Mouse (Mus musculus) limb, embryonic 15.5 days (tissue): ENCODE data around the gene Prss21. TPM values are rescaled to one million over a fixed set of nuclear protein-coding genes. Genes with fewer than 3 reads are reported as not detected.
A peak's percentile ranks its signal among the peaks of the same experiment; 100 is the strongest.

Experiments used
- ATAC-seq: fragments of 200-750 bp; cut with Nextera tagmentation; 2 replicates; pipeline ENCODE4 v1.8.0; 2017; ENCODE audit warnings: low read depth, moderate TSS enrichment; ENCODE audit not compliant: insufficient number of reproducible peaks, low FRiP score, low TSS enrichment
- H3K27ac ChIP-seq: fragments of 300-500 bp; sonication (generic); 2 replicates; pipeline ENCODE4 v1.5.1; 2015; ENCODE audit warnings: moderate library complexity, mild to moderate bottlenecking, inconsistent platforms
- H3K27me3 ChIP-seq: fragments of 300-500 bp; sonication (generic); 2 replicates; pipeline ENCODE4 v1.6.1; 2015; ENCODE audit warnings: inconsistent platforms
- H3K36me3 ChIP-seq: fragments of 300-500 bp; sonication (generic); 2 replicates; pipeline ENCODE4 v1.6.1; 2015; ENCODE audit warnings: inconsistent platforms
- H3K4me1 ChIP-seq: fragments of 300-500 bp; sonication (generic); 2 replicates; pipeline ENCODE4 v1.6.1; 2015; ENCODE audit warnings: inconsistent platforms
- H3K4me2 ChIP-seq: fragments of 300-500 bp; sonication (generic); 2 replicates; pipeline ENCODE4 v1.6.1; 2015; ENCODE audit warnings: mild to moderate bottlenecking, inconsistent platforms
- H3K4me3 ChIP-seq: fragments of 300-500 bp; sonication (generic); 2 replicates; pipeline ENCODE4 v1.5.1; 2015; ENCODE audit warnings: mild to moderate bottlenecking, inconsistent platforms
- H3K9ac ChIP-seq: fragments of 300-500 bp; sonication (generic); 2 replicates; pipeline ENCODE4 v1.6.1; 2015; ENCODE audit warnings: inconsistent platforms
- H3K9me3 ChIP-seq: fragments of 300-500 bp; sonication (generic); 2 replicates; pipeline ENCODE4 v1.6.1; 2016; ENCODE audit warnings: inconsistent platforms
- WGBS: fragments of 180-500 bp; shearing (Covaris S2); methylation state at CpG from one replicate; pipeline ENCODE4 v1.1.7; 2015; 5-methylcytosine and 5-hydroxymethylcytosine counted together
- polyA plus RNA-seq: library from polyadenylated mRNA; unstranded; fragments of >200 nt; fragmentation: Nextera tagmentation; extraction: Ambion mirVana; gene quantifications from 2 replicates; pipeline ENCODE4 v1.2.1, GENCODE M21; 2015

Prss21 gene
- polyA plus RNA-seq = not detected in 2 replicates

- Histone ChIP-seq H3K9ac (no peak within 1 kb of the TSS), H3K27ac (no peak within 1 kb of the TSS), H3K27me3 (no peaks in the 10 kb centered on the region), H3K4me3 (no peak within 1 kb of the TSS), H3K9me3 (no peaks in the 10 kb centered on the region), H3K4me2 (no peak within 1 kb of the TSS), H3K36me3 (no peaks in the 10 kb centered on the region), H3K4me1 (no peaks in the 10 kb centered on the region)
- WGBS = 87% methylated on average over 15 of the region's 15 CpGs
- no peak for ATAC-seq
Measured at GRCm38 (mm10) chr17:23867756-23868155, at the start of gene Prss21. Gene Prss21, plus strand, starts transcription at chr17:23868056.

- no peak overlapping the region for H3K27ac ChIP-seq
- H3K9me3 ChIP-seq = peaks cover 13% of the 10 kb centered on the region
- no peaks in the 10 kb centered on the region for H3K27me3 ChIP-seq
- no peak overlapping the region for H3K4me2 ChIP-seq
- no peak for ATAC-seq
- 0 out of 2 replicates have a peak, but pooled peaks cover 2% of the 10 kb centered on the region for H3K4me1 ChIP-seq
- H3K4me3 ChIP-seq = no peak overlapping the region
- no peak overlapping the region for H3K9ac ChIP-seq
- peaks cover 98% of the 10 kb centered on the region for H3K36me3 ChIP-seq
- WGBS = 98% methylated on average over 8 of the region's 8 CpGs
Measured at GRCm38 (mm10) chr17:23818579-23818978, 49.3 kb upstream of the Prss21 start.

- Histone ChIP-seq H3K27me3 (no peaks in the 10 kb centered on the region), H3K27ac (no peak overlapping the region), H3K4me2 (no peak overlapping the region), H3K9me3 (peaks cover 13% of the 10 kb centered on the region), H3K4me1 (0 out of 2 replicates have a peak, but pooled peaks cover 2% of the 10 kb centered on the region), H3K9ac (no peak overlapping the region), H3K36me3 (peaks cover 98% of the 10 kb centered on the region), H3K4me3 (no peak overlapping the region)
- 98% methylated on average over 25 of the region's 25 CpGs for WGBS
- ATAC-seq = no peak
Measured at GRCm38 (mm10) chr17:23819235-23819634, 48.6 kb upstream of the Prss21 start.

- peaks cover 8% of the 10 kb centered on the region; the same call in 1 of the 2 replicates for H3K4me1 ChIP-seq
- WGBS = 95% methylated on average over 5 of the region's 5 CpGs
- H3K4me2 ChIP-seq = no peak overlapping the region
- H3K27ac ChIP-seq = no peak overlapping the region
- H3K4me3 ChIP-seq = no peak overlapping the region
- ATAC-seq = no peak
- no peak overlapping the region for H3K9ac ChIP-seq
- peaks cover 97% of the 10 kb centered on the region for H3K36me3 ChIP-seq
- H3K27me3 ChIP-seq = no peaks in the 10 kb centered on the region
- peaks cover 13% of the 10 kb centered on the region for H3K9me3 ChIP-seq
Measured at GRCm38 (mm10) chr17:23820731-23821130, 47.1 kb upstream of the Prss21 start.

GRCm38 (mm10) chr17:23822094-23822493 lies 45.8 kb upstream of the Prss21 start:
- Histone ChIP-seq H3K4me3 (no peak overlapping the region), H3K36me3 (peaks cover 96% of the 10 kb centered on the region), H3K4me2 (no peak overlapping the region), H3K9me3 (peaks cover 13% of the 10 kb centered on the region), H3K27ac (no peak overlapping the region), H3K9ac (no peak overlapping the region), H3K4me1 (peaks cover 16% of the 10 kb centered on the region), H3K27me3 (no peaks in the 10 kb centered on the region)
- WGBS = 69% methylated on average over 6 of the region's 6 CpGs
- no peak; the same call in 1 of the 2 replicates for ATAC-seq

GRCm38 (mm10) chr17:23823018-23823417 lies 44.8 kb upstream of the Prss21 start:
- 74% methylated on average over 16 of the region's 16 CpGs for WGBS

GRCm38 (mm10) chr17:23823614-23824013 lies 44.2 kb upstream of the Prss21 start:
- Histone ChIP-seq H3K4me2 (no peak overlapping the region), H3K27ac (no peak overlapping the region), H3K27me3 (no peaks in the 10 kb centered on the region), H3K4me3 (no peak overlapping the region), H3K9me3 (peaks cover 7% of the 10 kb centered on the region), H3K36me3 (peaks cover 86% of the 10 kb centered on the region), H3K9ac (no peak overlapping the region), H3K4me1 (peaks cover 27% of the 10 kb centered on the region)
- ATAC-seq = no peak
- WGBS = 92% methylated on average over 12 of the region's 12 CpGs

More at GRCm38 (mm10) chr17:23823018-23823417, 44.8 kb upstream of the Prss21 start:
- Histone ChIP-seq H3K27ac (peak overlapping the region; percentile 3; the same call in 1 of the 2 replicates), H3K27me3 (no peaks in the 10 kb centered on the region), H3K9ac (no peak overlapping the region), H3K36me3 (peaks cover 92% of the 10 kb centered on the region), H3K4me2 (no peak overlapping the region), H3K4me1 (peaks cover 25% of the 10 kb centered on the region), H3K9me3 (peaks cover 13% of the 10 kb centered on the region), H3K4me3 (no peak overlapping the region)
- no peak for ATAC-seq

GRCm38 (mm10) chr17:23825591-23825990 lies 42.3 kb upstream of the Prss21 start:
- Histone ChIP-seq H3K9ac (no peak overlapping the region), H3K4me3 (no peak overlapping the region), H3K9me3 (no peaks in the 10 kb centered on the region), H3K27ac (peak overlapping the region; percentile 14; the same call in 1 of the 2 replicates), H3K27me3 (no peaks in the 10 kb centered on the region), H3K36me3 (peaks cover 66% of the 10 kb centered on the region), H3K4me2 (no peak overlapping the region), H3K4me1 (peaks cover 27% of the 10 kb centered on the region)
- 78% methylated on average over 4 of the region's 4 CpGs for WGBS
- no peak for ATAC-seq

GRCm38 (mm10) chr17:23828271-23829001 lies 39.4 kb upstream of the Prss21 start:
- Histone ChIP-seq H3K4me2 (peak overlapping the region; percentile 53), H3K9ac (peak overlapping the region; percentile 85), H3K4me1 (peaks cover 25% of the 10 kb centered on the region), H3K27ac (peak overlapping the region; percentile 86), H3K9me3 (no peaks in the 10 kb centered on the region), H3K36me3 (peaks cover 39% of the 10 kb centered on the region), H3K4me3 (peak overlapping the region; percentile 81), H3K27me3 (peaks cover 16% of the 10 kb centered on the region; the same call in 1 of the 2 replicates)
- under 1% methylated on average over 46 of the region's 47 CpGs for WGBS
- peak; percentile 42 for ATAC-seq

GRCm38 (mm10) chr17:23829064-23829619 lies 38.7 kb upstream of the Prss21 start, which contains the start of gene Elob:
Gene Elob, minus strand, starts transcription at chr17:23829136.
- peak; percentile 94 for ATAC-seq
- under 1% methylated on average over 27 of the region's 42 CpGs for WGBS
- Histone ChIP-seq H3K4me1 (peaks cover 25% of the 10 kb centered on the region), H3K9me3 (no peaks in the 10 kb centered on the region), H3K9ac (peak within 1 kb of the TSS; percentile 85), H3K27ac (peak within 1 kb of the TSS; percentile 96), H3K36me3 (peaks cover 32% of the 10 kb centered on the region), H3K4me3 (peak within 1 kb of the TSS; percentile 81), H3K4me2 (peak within 1 kb of the TSS; percentile 53), H3K27me3 (peaks cover 16% of the 10 kb centered on the region; the same call in 1 of the 2 replicates)

- Histone ChIP-seq H3K27ac (no peak overlapping the region), H3K4me1 (peaks cover 18% of the 10 kb centered on the region), H3K4me3 (no peak overlapping the region), H3K36me3 (peaks cover 13% of the 10 kb centered on the region), H3K9me3 (no peaks in the 10 kb centered on the region), H3K27me3 (peaks cover 21% of the 10 kb centered on the region), H3K4me2 (no peak overlapping the region), H3K9ac (no peak overlapping the region)
- 85% methylated on average over 1 of the region's 1 CpGs for WGBS
- ATAC-seq = no peak
Measured at GRCm38 (mm10) chr17:23831201-23831600, 36.7 kb upstream of the Prss21 start.

GRCm38 (mm10) chr17:23836006-23836575 lies 31.8 kb upstream of the Prss21 start, which contains the start of gene Prss33:
Gene Prss33, minus strand, starts transcription at chr17:23836056.
- no peak within 1 kb of the TSS for H3K4me3 ChIP-seq
- no peaks in the 10 kb centered on the region for H3K9me3 ChIP-seq
- no peak within 1 kb of the TSS for H3K4me2 ChIP-seq
- H3K9ac ChIP-seq = no peak within 1 kb of the TSS
- H3K4me1 ChIP-seq = no peaks in the 10 kb centered on the region
- 71% methylated on average over 8 of the region's 8 CpGs for WGBS
- H3K27ac ChIP-seq = no peak within 1 kb of the TSS
- peaks cover 21% of the 10 kb centered on the region for H3K27me3 ChIP-seq
- no peak for ATAC-seq
- H3K36me3 ChIP-seq = no peaks in the 10 kb centered on the region
